Mouse (Mus musculus) kidney, embryonic 14.5 days (tissue): ENCODE measurements around the gene Gstt4. TPM values are rescaled to one million over a fixed set of nuclear protein-coding genes. Genes with fewer than 3 reads are reported as not detected.
"Not testable (repeated sequence)": the region's sequence is repeated elsewhere in the genome, so short reads cannot be mapped to it uniquely, and the experiment has no call there.

Experiments used
- ATAC-seq: fragments of 200-750 bp; cut with Nextera tagmentation; 2 replicates; pipeline ENCODE4 v1.8.0; 2017; ENCODE audit warnings: moderate number of reproducible peaks, mild to moderate bottlenecking, moderate TSS enrichment, moderate library complexity; ENCODE audit not compliant: low FRiP score, low TSS enrichment
- H3K27ac ChIP-seq: fragments of 300-500 bp; sonication (generic); 2 replicates; pipeline ENCODE4 v1.5.1; 2014; ENCODE audit warnings: low read depth, mild to moderate bottlenecking, low read length, moderate library complexity, mixed read lengths
- H3K27me3 ChIP-seq: fragments of 300-500 bp; sonication (generic); 2 replicates; pipeline ENCODE4 v1.6.1; 2014; ENCODE audit warnings: mild to moderate bottlenecking, low read length; ENCODE audit not compliant: control insufficient read depth, insufficient read depth
- H3K36me3 ChIP-seq: fragments of 300-500 bp; sonication (generic); 2 replicates; pipeline ENCODE4 v1.6.1; 2014; ENCODE audit warnings: low read length, mixed read lengths; ENCODE audit not compliant: control insufficient read depth, insufficient read depth
- H3K4me1 ChIP-seq: fragments of 300-500 bp; sonication (generic); 2 replicates; pipeline ENCODE4 v1.6.1; 2014; ENCODE audit warnings: low read length, mixed read lengths; ENCODE audit not compliant: control insufficient read depth, insufficient read depth
- H3K4me2 ChIP-seq: fragments of 300-500 bp; sonication (generic); replicated peaks from 2 replicates; pipeline ENCODE4 v1.6.1; 2014; ENCODE audit warnings: low read depth, mild to moderate bottlenecking, low read length
- H3K4me3 ChIP-seq: fragments of 300-500 bp; sonication (generic); 2 replicates; pipeline ENCODE4 v1.5.1; 2014; ENCODE audit warnings: mild to moderate bottlenecking, low read length
- H3K9ac ChIP-seq: fragments of 300-500 bp; sonication (generic); 2 replicates; pipeline ENCODE4 v1.6.1; 2014; ENCODE audit warnings: low read depth, mild to moderate bottlenecking, low read length, moderate library complexity
- H3K9me3 ChIP-seq: fragments of 300-500 bp; sonication (generic); 2 replicates; pipeline ENCODE4 v1.6.1; 2016; ENCODE audit warnings: low read length; ENCODE audit not compliant: control insufficient read depth
- WGBS: fragments of 180-500 bp; shearing (Covaris S2); extraction: QIAGEN DNeasy Blood & Tissue Kit; methylation state at CpG from one replicate; pipeline ENCODE4 v1.1.7; 2014; 5-methylcytosine and 5-hydroxymethylcytosine counted together
- polyA plus RNA-seq: library from polyadenylated mRNA; unstranded; fragments of >200 nt; fragmentation: Nextera tagmentation; extraction: Ambion mirVana; gene quantifications from 2 replicates; pipeline ENCODE4 v1.2.1, GENCODE M21; 2014

Gstt4 gene
- polyA plus RNA-seq, 1 experiment from 2014 or later, result not detected

DNA sequence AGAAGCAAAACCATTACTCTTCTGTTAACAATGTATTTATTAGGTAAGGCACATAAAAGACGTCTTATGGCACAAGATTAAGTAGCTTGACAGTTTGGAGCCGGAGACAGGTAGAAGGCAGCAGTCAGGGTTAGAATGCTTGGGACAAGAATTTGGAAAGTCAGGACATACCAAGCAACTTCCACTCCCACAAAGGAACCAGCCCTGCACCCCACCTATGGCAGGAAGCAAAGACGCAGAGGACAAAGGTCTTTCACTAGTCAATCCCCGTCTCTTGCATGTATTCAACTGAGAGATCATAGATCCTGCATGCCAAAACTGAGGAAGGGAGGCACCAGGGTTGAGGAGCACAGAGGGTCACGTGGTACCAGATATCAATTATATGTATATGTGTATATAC lies 48.2 kb downstream of the Gstt4 start:
- WGBS, result 88% methylated on average over 5 of the region's 5 CpGs
- Histone ChIP-seq H3K9me3 (no peaks in the 10 kb centered on the region), H3K27me3 (no peaks in the 10 kb centered on the region), H3K27ac (no peak overlapping the region), H3K4me1 (0 out of 2 replicates have a peak, but pooled peaks cover 5% of the 10 kb centered on the region), H3K9ac (no peak overlapping the region), H3K4me2 (no peak overlapping the region), H3K36me3 (no peaks in the 10 kb centered on the region), H3K4me3 (no peak overlapping the region)
- no peak for ATAC-seq

GRCm38 (mm10) chr10:75772795-75773664 lies 49.3 kb downstream of the Gstt4 start, which contains the start of gene Ddt:
Gene Ddt (minus strand): TSS chr10:75773414.
- H3K4me3 ChIP-seq, result peak within 1 kb of the TSS; percentile 72
- H3K9me3 ChIP-seq, result no peaks in the 10 kb centered on the region
- H3K36me3 ChIP-seq, result no peaks in the 10 kb centered on the region
- under 1% methylated on average over 44 of the region's 47 CpGs for WGBS
- H3K4me1 ChIP-seq, result 0 out of 2 replicates have a peak, but pooled peaks cover 5% of the 10 kb centered on the region
- H3K4me2 ChIP-seq, result peak within 1 kb of the TSS; percentile 96
- no peaks in the 10 kb centered on the region for H3K27me3 ChIP-seq
- H3K27ac ChIP-seq, result no peak within 1 kb of the TSS
- ATAC-seq, result peak; percentile 96
- peak within 1 kb of the TSS; percentile 68 for H3K9ac ChIP-seq

- WGBS, result 44% methylated on average over 5 of the region's 5 CpGs
- H3K27me3 ChIP-seq, result not testable (repeated sequence)
These were observed 54.6 kb downstream of the Gstt4 start for GRCm38 (mm10) chr10:75767756-75768155.

DNA sequence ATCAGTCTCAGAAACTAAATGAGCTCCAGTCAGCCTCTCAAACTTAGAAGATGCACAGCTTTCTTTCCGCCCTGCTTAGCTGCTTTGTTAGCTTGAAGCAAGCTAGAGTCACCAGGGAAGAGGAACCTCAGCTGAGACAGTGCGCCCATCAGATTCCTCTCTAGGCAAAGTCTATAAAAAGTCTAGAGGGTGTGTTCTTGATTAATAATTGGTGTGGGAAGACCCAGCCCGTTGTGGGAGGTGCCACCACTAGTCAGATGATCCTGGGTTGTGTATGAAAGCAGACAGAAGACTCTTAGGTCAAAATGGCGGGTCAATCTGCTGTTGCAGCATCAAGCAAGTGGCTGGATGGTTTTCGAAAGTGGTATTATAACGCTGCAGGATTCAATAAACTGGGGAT lies 55.5 kb downstream of the Gstt4 start:
- Histone ChIP-seq H3K36me3 (no peaks in the 10 kb centered on the region), H3K9ac (no peak overlapping the region), H3K9me3 (no peaks in the 10 kb centered on the region), H3K27ac (no peak overlapping the region), H3K4me3 (no peak overlapping the region), H3K4me1 (0 out of 2 replicates have a peak, but pooled peaks cover 8% of the 10 kb centered on the region), H3K4me2 (no peak overlapping the region), H3K27me3 (no peaks in the 10 kb centered on the region)
- no peak for ATAC-seq
- 87% methylated on average over 6 of the region's 6 CpGs for WGBS

More at GRCm38 (mm10) chr10:75767756-75768155, 54.6 kb downstream of the Gstt4 start:
- not testable (repeated sequence) for ATAC-seq, H3K9ac ChIP-seq, H3K27ac ChIP-seq, H3K36me3 ChIP-seq, H3K4me2 ChIP-seq, H3K4me3 ChIP-seq, H3K9me3 ChIP-seq
- H3K4me1 ChIP-seq, result 0 out of 2 replicates have a peak, but pooled peaks cover 10% of the 10 kb centered on the region

Other genes starting within 250 kb of the Gstt4 start
- 3.9 and 4.7 TPM in 2 replicates for gene Ggt5, start 233.2 kb downstream of the Gstt4 start, polyA plus RNA-seq
- 4.2 and 9.2 TPM in 2 replicates for gene Susd2, start 178.5 kb downstream of the Gstt4 start, polyA plus RNA-seq
- 32.3 and 37.7 TPM in 2 replicates for gene Cabin1, start 58.2 kb downstream of the Gstt4 start, polyA plus RNA-seq
- gene Ddt, start 49.1 kb downstream of the Gstt4 start, polyA plus RNA-seq, result 75.7 and 90.4 TPM in 2 replicates
- gene Gm20441, start 41.6 kb downstream of the Gstt4 start, polyA plus RNA-seq, result not detected in 2 replicates
- 29.7 and 43.4 TPM in 2 replicates for gene Gstt3, start 41.1 kb downstream of the Gstt4 start, polyA plus RNA-seq
- gene Gstt1, start 24.0 kb downstream of the Gstt4 start, polyA plus RNA-seq, result 10.6 and 12.1 TPM in 2 replicates
- 28.2 and 29.1 TPM in 2 replicates for gene Gstt2, start 14.9 kb upstream of the Gstt4 start, polyA plus RNA-seq
- gene Mif, start 37.7 kb upstream of the Gstt4 start, polyA plus RNA-seq, result 2,350 and 2,543 TPM in 2 replicates
- 3.2 and 4.1 TPM in 2 replicates for gene Derl3, start 70.9 kb upstream of the Gstt4 start, polyA plus RNA-seq
- gene Smarcb1, start 99.1 kb upstream of the Gstt4 start, polyA plus RNA-seq, result 176 and 238 TPM in 2 replicates
- gene Chchd10, start 110.6 kb upstream of the Gstt4 start, polyA plus RNA-seq, result 94.4 and 99.4 TPM in 2 replicates
- 43.7 and 53.9 TPM in 2 replicates for gene Mmp11, start 114.0 kb upstream of the Gstt4 start, polyA plus RNA-seq
- 0.35 TPM in 1 of 2 replicates, not detected in the other for gene Gm867, start 118.1 kb upstream of the Gstt4 start, polyA plus RNA-seq
- 1.1 and 1.4 TPM in 2 replicates for gene Vpreb3, start 120.5 kb upstream of the Gstt4 start, polyA plus RNA-seq
- gene Gm5134, start 132.0 kb upstream of the Gstt4 start, polyA plus RNA-seq, result not detected in 2 replicates
- 16.7 and 24.9 TPM in 2 replicates for gene Zfp280b, start 210.1 kb upstream of the Gstt4 start, polyA plus RNA-seq